Mouse (Mus musculus): ENCODE measurements around the gene Abcc12. TPM values are rescaled to one million over a fixed set of nuclear protein-coding genes. Genes with fewer than 3 reads are reported as not detected.
A peak's percentile ranks its signal among the peaks of the same experiment; 100 is the strongest.

Gene Abcc12
- polyA plus RNA-seq, 1 experiment from 2014 or later, result 0.10 TPM

- no peak for DNase-seq (ENCODE audit: low spot score)
- Histone ChIP-seq H3K9me3 (no peaks in the 10 kb centered on the region), H3K4me1 (replicated peaks) (no peaks in the 10 kb centered on the region), H3K27me3 (ENCODE audit: insufficient read depth, poor library complexity, severe bottlenecking) (no peaks in the 10 kb centered on the region), H3K36me3 (no peaks in the 10 kb centered on the region), H3K4me3 (no peak overlapping the region), H3K27ac (no peak overlapping the region)
- 84% methylated on average over 5 of the region's 5 CpGs for WGBS
Observed at GRCm38 (mm10) chr8:86595671-86596070, 15.2 kb upstream of the Abcc12 start.

GRCm38 (mm10) chr8:86594159-86594796, 13.8 kb upstream of the Abcc12 start:
- H3K36me3 ChIP-seq, result no peaks in the 10 kb centered on the region
- no peaks in the 10 kb centered on the region for H3K27me3 ChIP-seq (ENCODE audit: insufficient read depth, poor library complexity, severe bottlenecking)
- no peak overlapping the region for H3K4me3 ChIP-seq
- DNase-seq (ENCODE audit: low spot score), result no peak
- no peaks in the 10 kb centered on the region for H3K9me3 ChIP-seq
- no peaks in the 10 kb centered on the region for H3K4me1 ChIP-seq (replicated peaks)
- H3K27ac ChIP-seq, result no peak overlapping the region
- 80% methylated on average over 3 of the region's 3 CpGs for WGBS

GRCm38 (mm10) chr8:86593099-86593498, 12.6 kb upstream of the Abcc12 start:
- no peaks in the 10 kb centered on the region for H3K4me1 ChIP-seq (replicated peaks)
- no peak overlapping the region for H3K4me3 ChIP-seq
- DNase-seq (ENCODE audit: low spot score), result no peak
- no peak overlapping the region for H3K27ac ChIP-seq
- H3K27me3 ChIP-seq (ENCODE audit: insufficient read depth, poor library complexity, severe bottlenecking), result no peaks in the 10 kb centered on the region
- no peaks in the 10 kb centered on the region for H3K9me3 ChIP-seq
- H3K36me3 ChIP-seq, result no peaks in the 10 kb centered on the region
- 65% methylated on average over 10 of the region's 10 CpGs for WGBS

GRCm38 (mm10) chr8:86588338-86588737, 7.9 kb upstream of the Abcc12 start:
- peaks cover 5% of the 10 kb centered on the region; the same call in 1 of the 2 replicates for H3K4me1 ChIP-seq (replicated peaks)
- no peak for DNase-seq (ENCODE audit: low spot score)
- H3K27ac ChIP-seq, result no peak overlapping the region
- no peaks in the 10 kb centered on the region for H3K9me3 ChIP-seq
- H3K4me3 ChIP-seq, result no peak overlapping the region
- no peaks in the 10 kb centered on the region for H3K36me3 ChIP-seq
- no peaks in the 10 kb centered on the region for H3K27me3 ChIP-seq (ENCODE audit: insufficient read depth, poor library complexity, severe bottlenecking)
- WGBS, result 90% methylated on average over 5 of the region's 5 CpGs

GRCm38 (mm10) chr8:86586642-86587041, 6.2 kb upstream of the Abcc12 start:
- no peak overlapping the region for H3K4me3 ChIP-seq
- peak; percentile 9 for DNase-seq (ENCODE audit: low spot score)
- H3K36me3 ChIP-seq, result no peaks in the 10 kb centered on the region
- no peaks in the 10 kb centered on the region for H3K27me3 ChIP-seq (ENCODE audit: insufficient read depth, poor library complexity, severe bottlenecking)
- WGBS, result 55% methylated on average over 6 of the region's 6 CpGs
- H3K27ac ChIP-seq, result no peak overlapping the region
- H3K4me1 ChIP-seq (replicated peaks), result peaks cover 5% of the 10 kb centered on the region; the same call in 1 of the 2 replicates
- H3K9me3 ChIP-seq, result no peaks in the 10 kb centered on the region

GRCm38 (mm10) chr8:86586058-86586457, 5.6 kb upstream of the Abcc12 start:
- no peak for DNase-seq (ENCODE audit: low spot score)
- H3K4me1 ChIP-seq (replicated peaks), result peaks cover 5% of the 10 kb centered on the region; the same call in 1 of the 2 replicates
- no peaks in the 10 kb centered on the region for H3K9me3 ChIP-seq
- H3K27me3 ChIP-seq (ENCODE audit: insufficient read depth, poor library complexity, severe bottlenecking), result no peaks in the 10 kb centered on the region
- WGBS, result 49% methylated on average over 5 of the region's 5 CpGs
- H3K27ac ChIP-seq, result no peak overlapping the region
- H3K4me3 ChIP-seq, result no peak overlapping the region
- H3K36me3 ChIP-seq, result no peaks in the 10 kb centered on the region

- Histone ChIP-seq H3K4me3 (peak overlapping the region; percentile 54), H3K36me3 (no peaks in the 10 kb centered on the region), H3K27ac (peak overlapping the region; percentile 74), H3K4me1 (replicated peaks) (peaks cover 7% of the 10 kb centered on the region; the same call in 1 of the 2 replicates), H3K9me3 (no peaks in the 10 kb centered on the region), H3K27me3 (ENCODE audit: insufficient read depth, poor library complexity, severe bottlenecking) (no peaks in the 10 kb centered on the region)
- peak; percentile 79 for DNase-seq (ENCODE audit: low spot score)
- WGBS, result 3% methylated on average over 16 of the region's 16 CpGs
Observed at GRCm38 (mm10) chr8:86585532-86585931, 5.0 kb upstream of the Abcc12 start.

- peak overlapping the region; percentile 74 for H3K27ac ChIP-seq
- H3K36me3 ChIP-seq, result no peaks in the 10 kb centered on the region
- H3K4me1 ChIP-seq (replicated peaks), result peaks cover 7% of the 10 kb centered on the region; the same call in 1 of the 2 replicates
- WGBS, result 8% methylated on average over 11 of the region's 11 CpGs
- H3K9me3 ChIP-seq, result no peaks in the 10 kb centered on the region
- no peaks in the 10 kb centered on the region for H3K27me3 ChIP-seq (ENCODE audit: insufficient read depth, poor library complexity, severe bottlenecking)
- peak overlapping the region; percentile 54 for H3K4me3 ChIP-seq
- DNase-seq (ENCODE audit: low spot score), result peak; percentile 85
Observed at GRCm38 (mm10) chr8:86585118-86585517, 4.6 kb upstream of the Abcc12 start.

- Histone ChIP-seq H3K4me3 (no peak overlapping the region), H3K9me3 (no peaks in the 10 kb centered on the region), H3K36me3 (no peaks in the 10 kb centered on the region), H3K27me3 (ENCODE audit: insufficient read depth, poor library complexity, severe bottlenecking) (no peaks in the 10 kb centered on the region), H3K27ac (no peak overlapping the region), H3K4me1 (replicated peaks) (peaks cover 15% of the 10 kb centered on the region)
- WGBS, result 80% methylated on average over 4 of the region's 4 CpGs
- no peak for DNase-seq (ENCODE audit: low spot score)
Observed at GRCm38 (mm10) chr8:86581921-86582331, 1.4 kb upstream of the Abcc12 start.

GRCm38 (mm10) chr8:86578693-86579092, 1.8 kb downstream of the Abcc12 start:
- Histone ChIP-seq H3K9me3 (no peaks in the 10 kb centered on the region), H3K4me3 (no peak overlapping the region)

GRCm38 (mm10) chr8:86578076-86578475, 2.4 kb downstream of the Abcc12 start:
- Histone ChIP-seq H3K36me3 (no peaks in the 10 kb centered on the region), H3K4me1 (replicated peaks) (peaks cover 13% of the 10 kb centered on the region), H3K9me3 (no peaks in the 10 kb centered on the region), H3K27ac (0 out of 2 replicates have a peak overlapping the region, but pooled peaks have one; percentile 8), H3K27me3 (ENCODE audit: insufficient read depth, poor library complexity, severe bottlenecking) (no peaks in the 10 kb centered on the region), H3K4me3 (no peak overlapping the region)
- WGBS, result 58% methylated on average over 9 of the region's 9 CpGs
- no peak for DNase-seq (ENCODE audit: low spot score)

More at GRCm38 (mm10) chr8:86578693-86579092, 1.8 kb downstream of the Abcc12 start:
- WGBS, result 84% methylated on average over 8 of the region's 8 CpGs
- no peak overlapping the region for H3K27ac ChIP-seq
- H3K27me3 ChIP-seq (ENCODE audit: insufficient read depth, poor library complexity, severe bottlenecking), result no peaks in the 10 kb centered on the region
- DNase-seq (ENCODE audit: low spot score), result no peak
- H3K4me1 ChIP-seq (replicated peaks), result peaks cover 13% of the 10 kb centered on the region
- no peaks in the 10 kb centered on the region for H3K36me3 ChIP-seq

- H3K27me3 ChIP-seq (ENCODE audit: insufficient read depth, poor library complexity, severe bottlenecking), result no peaks in the 10 kb centered on the region
- no peaks in the 10 kb centered on the region for H3K36me3 ChIP-seq
- H3K4me1 ChIP-seq (replicated peaks), result peaks cover 13% of the 10 kb centered on the region
- H3K4me3 ChIP-seq, result no peak overlapping the region
- WGBS, result 81% methylated on average over 8 of the region's 8 CpGs
- H3K9me3 ChIP-seq, result no peaks in the 10 kb centered on the region
- no peak overlapping the region for H3K27ac ChIP-seq
- DNase-seq (ENCODE audit: low spot score), result no peak
Observed at GRCm38 (mm10) chr8:86577547-86577946, 2.9 kb downstream of the Abcc12 start.

GRCm38 (mm10) chr8:86563674-86564073, 16.8 kb downstream of the Abcc12 start:
- no peaks in the 10 kb centered on the region for H3K36me3 ChIP-seq
- no peak overlapping the region for H3K27ac ChIP-seq
- no peaks in the 10 kb centered on the region for H3K27me3 ChIP-seq (ENCODE audit: insufficient read depth, poor library complexity, severe bottlenecking)
- no peaks in the 10 kb centered on the region for H3K4me1 ChIP-seq (replicated peaks)
- H3K9me3 ChIP-seq, result no peaks in the 10 kb centered on the region
- 89% methylated on average over 9 of the region's 9 CpGs for WGBS
- no peak for DNase-seq (ENCODE audit: low spot score)
- no peak overlapping the region for H3K4me3 ChIP-seq

All from hindbrain, embryonic 10.5 days (tissue).